Mouse (Mus musculus) G1E-ER4 (cell line): Measurements from ENCODE around the gene Tinf2. TPM values are rescaled to one million over a fixed set of nuclear protein-coding genes. Genes with fewer than 3 reads are reported as not detected.

Experiments used
- GATA1 ChIP-seq: IDR thresholded peaks from one replicate; pipeline ENCODE4 v1.8.0; 2012; ENCODE audit warnings: low read length, inconsistent platforms
- polyA plus RNA-seq: library from polyadenylated mRNA; stranded (reverse); fragments of >175 nt; gene quantifications from 2 replicates; pipeline ENCODE4 v1.2.3, GENCODE M21; 2012

Tinf2 gene
- polyA plus RNA-seq, 1 experiment, result 52.2 TPM

- TF ChIP-seq GATA1, result no peak
These were observed 32.1 kb upstream of the Tinf2 start, which contains the start of gene Tgm1 for GRCm38 (mm10) chr14:55713729-55714122. Gene Tgm1 (minus strand): TSS chr14:55713926.

GRCm38 (mm10) chr14:55713007-55713728, 31.5 kb upstream of the Tinf2 start:
- TF ChIP-seq GATA1, result no peak

- no peak for TF ChIP-seq GATA1
These were observed 30.2 kb upstream of the Tinf2 start for GRCm38 (mm10) chr14:55711786-55712185.

GRCm38 (mm10) chr14:55709509-55709908, 27.9 kb upstream of the Tinf2 start:
- no peak for TF ChIP-seq GATA1

- TF ChIP-seq GATA1, result no peak
These were observed 25.8 kb upstream of the Tinf2 start for GRCm38 (mm10) chr14:55707397-55707796.

GRCm38 (mm10) chr14:55706051-55706600, 24.5 kb upstream of the Tinf2 start:
- TF ChIP-seq GATA1, result no peak

DNA sequence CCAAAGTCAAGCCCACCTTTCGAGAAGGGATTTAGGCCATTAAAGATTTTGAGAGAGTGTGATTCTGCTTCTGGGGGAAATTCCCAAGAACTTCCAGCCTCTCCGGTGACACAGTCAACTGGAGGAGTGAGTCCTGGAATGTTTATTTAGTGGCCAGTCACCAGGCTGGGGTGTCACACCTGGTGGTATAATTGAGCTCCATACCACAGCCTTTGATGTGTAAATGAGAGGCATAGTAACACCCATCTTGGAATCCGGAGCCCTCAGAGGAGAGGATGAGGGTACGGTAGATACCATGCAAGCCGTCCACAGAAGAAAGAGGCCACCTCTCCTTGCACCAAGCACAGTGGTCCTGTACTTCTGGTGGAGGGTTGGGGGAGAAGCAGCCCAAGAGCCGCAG, 21.1 kb upstream of the Tinf2 start:
- no peak for TF ChIP-seq GATA1

DNA sequence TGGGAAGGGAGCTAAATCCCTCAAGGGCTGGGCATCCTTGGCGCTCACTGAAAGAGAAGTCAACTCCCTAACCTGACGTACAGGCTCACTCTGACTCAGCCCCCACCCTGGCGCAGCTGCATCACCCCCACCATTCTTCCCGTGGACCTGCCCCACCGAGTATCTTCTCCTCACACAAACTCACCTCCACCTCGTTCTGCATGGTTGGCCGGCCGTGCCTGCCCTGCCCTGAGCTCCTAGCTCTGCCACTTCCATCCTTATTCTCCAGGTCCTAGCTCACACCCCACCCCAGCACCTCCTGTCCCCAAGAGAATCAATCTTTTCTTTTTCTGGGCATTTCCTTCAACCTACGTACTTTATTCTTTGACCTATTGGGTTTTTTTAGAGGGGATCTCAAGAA, 19.5 kb upstream of the Tinf2 start:
- TF ChIP-seq GATA1, result no peak

DNA sequence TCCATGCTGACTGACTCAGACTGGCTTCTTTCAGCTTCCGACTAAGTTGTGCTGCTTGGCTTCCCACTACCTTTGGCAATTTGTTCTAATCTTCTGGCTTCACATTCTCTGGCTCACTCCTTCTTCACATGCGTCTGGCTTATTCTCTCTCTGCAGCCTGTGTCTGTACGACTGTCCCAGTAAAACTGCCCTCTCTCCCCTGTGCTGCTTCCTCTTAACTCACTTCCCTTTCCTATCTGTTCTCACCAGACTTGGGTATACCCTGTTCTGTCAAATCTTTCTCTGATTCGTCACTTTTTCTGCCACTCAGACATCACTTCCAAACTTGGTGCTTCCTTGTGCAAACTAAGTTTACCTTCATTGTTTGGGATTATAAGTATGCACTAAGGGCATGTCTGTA, 15.6 kb upstream of the Tinf2 start:
- TF ChIP-seq GATA1, result no peak

GRCm38 (mm10) chr14:55689433-55689832, 7.8 kb upstream of the Tinf2 start:
- TF ChIP-seq GATA1, result no peak

GRCm38 (mm10) chr14:55682118-55682493, 486 bp upstream of the Tinf2 start:
- no peak for TF ChIP-seq GATA1

GRCm38 (mm10) chr14:55677615-55678014, 4.0 kb downstream of the Tinf2 start:
- TF ChIP-seq GATA1, result no peak

DNA sequence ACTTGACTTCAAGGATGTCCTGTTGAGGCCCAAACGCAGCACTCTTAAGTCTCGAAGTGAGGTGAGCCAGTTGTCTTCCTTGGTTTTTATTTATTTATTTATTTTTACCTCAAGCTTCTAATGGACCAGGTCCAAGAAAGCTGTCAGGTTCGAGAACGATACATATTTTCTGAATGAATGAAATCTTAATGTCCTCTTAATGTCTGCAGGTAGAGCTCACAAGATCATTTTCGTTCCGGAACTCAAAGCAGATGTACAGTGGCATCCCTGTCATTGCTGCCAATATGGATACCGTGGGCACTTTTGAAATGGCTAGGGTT, 8.9 kb downstream of the Tinf2 start:
- no peak for TF ChIP-seq GATA1

DNA sequence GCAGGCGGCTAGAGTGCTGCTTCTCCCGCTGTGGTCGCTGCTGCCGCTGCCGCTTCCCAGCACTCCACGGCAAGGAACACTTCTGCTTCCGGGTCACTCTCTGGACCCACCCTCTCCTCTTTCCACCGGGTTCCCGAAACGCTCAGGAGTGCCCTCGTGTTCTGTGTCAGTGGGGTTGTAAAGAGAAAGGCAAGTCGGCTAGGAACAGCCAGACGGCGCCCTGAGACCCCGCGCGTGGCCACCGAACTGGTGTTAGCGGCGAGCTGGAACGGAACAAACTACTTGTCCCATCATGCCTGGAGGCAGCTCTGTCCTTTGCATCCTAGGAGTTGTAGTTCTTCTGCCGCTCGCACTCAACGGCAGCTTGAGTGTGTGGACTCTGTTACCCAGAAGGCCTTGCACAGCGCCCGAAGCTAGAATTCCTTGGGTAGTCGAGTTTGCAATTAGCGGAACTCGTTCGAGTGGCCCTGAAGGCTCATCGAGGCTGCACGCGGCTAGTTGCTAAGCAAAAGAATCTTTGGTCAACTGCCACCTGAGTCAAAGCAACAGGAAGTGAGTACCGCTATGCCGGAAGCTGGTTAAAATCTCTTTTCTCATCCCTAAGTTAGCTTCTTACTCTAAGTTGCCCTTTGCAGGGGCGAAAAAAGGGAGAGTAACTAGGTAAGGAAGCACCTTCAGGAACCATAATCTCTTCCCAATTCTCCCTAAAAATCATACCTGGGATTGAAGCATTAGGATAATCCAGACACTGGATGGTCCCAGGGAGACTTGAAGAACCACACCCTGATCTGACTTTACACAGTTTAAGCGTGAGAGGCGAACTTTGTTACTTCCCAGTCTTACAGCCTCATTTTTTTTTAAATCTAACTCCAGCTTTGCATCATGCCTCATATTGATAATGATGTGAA, 9.5 kb downstream of the Tinf2 start, which contains the start of the genes Gmpr2 and Nedd8:
Gene Gmpr2, plus strand, starts transcription at position 109 of the 908 bp plus-strand sequence.
Gene Nedd8, minus strand, starts transcription at position 292 of the 908 bp plus-strand sequence.
- no peak for TF ChIP-seq GATA1

- no peak for TF ChIP-seq GATA1
These were observed 10.2 kb downstream of the Tinf2 start for GRCm38 (mm10) chr14:55671486-55671832.

DNA sequence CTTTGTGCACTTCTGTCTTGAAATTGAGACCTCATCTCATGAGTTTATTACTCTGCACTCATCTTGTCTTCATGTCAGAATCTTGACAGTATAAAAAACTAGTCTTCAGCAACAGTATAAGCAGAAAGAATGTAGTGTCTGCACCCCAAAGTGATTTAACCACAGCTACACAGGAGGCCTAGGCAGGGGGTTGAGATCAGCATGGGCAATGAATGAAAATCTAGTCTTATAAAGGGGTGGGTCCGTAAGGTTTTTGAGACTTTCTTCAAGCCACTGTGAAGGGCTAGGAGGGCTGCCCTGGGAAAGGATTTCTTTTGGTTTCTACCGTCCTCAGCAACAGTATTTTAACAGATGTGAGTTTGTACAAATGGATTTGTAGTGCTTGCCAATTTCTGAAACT, 21.0 kb downstream of the Tinf2 start:
- no peak for TF ChIP-seq GATA1
